Mouse (Mus musculus) midbrain, embryonic 16.5 days (tissue): ENCODE results near the gene Thap7. TPM values are rescaled to one million over a fixed set of nuclear protein-coding genes. Genes with fewer than 3 reads are reported as not detected.

Experiments
- ATAC-seq: fragments of 200-750 bp; cut with Nextera tagmentation; 2 replicates; pipeline ENCODE4 v1.8.0; 2017; ENCODE audit warnings: moderate TSS enrichment
- H3K27ac ChIP-seq: fragments of 300-500 bp; sonication (generic); 2 replicates; pipeline ENCODE4 v1.5.1; 2014; ENCODE audit warnings: mild to moderate bottlenecking, low read length, mixed read lengths
- H3K27me3 ChIP-seq: fragments of 300-500 bp; sonication (generic); 2 replicates; pipeline ENCODE4 v1.6.1; 2014; ENCODE audit warnings: low read depth, low read length, mixed read lengths; ENCODE audit not compliant: control insufficient read depth, insufficient read depth
- H3K36me3 ChIP-seq: fragments of 300-500 bp; sonication (generic); 2 replicates; pipeline ENCODE4 v1.6.1; 2014; ENCODE audit warnings: mild to moderate bottlenecking, low read length, moderate library complexity, mixed read lengths; ENCODE audit not compliant: control insufficient read depth, insufficient read depth
- H3K4me1 ChIP-seq: fragments of 300-500 bp; sonication (generic); 2 replicates; pipeline ENCODE4 v1.6.1; 2014; ENCODE audit warnings: mild to moderate bottlenecking, low read length, mixed read lengths; ENCODE audit not compliant: control insufficient read depth, insufficient read depth
- H3K4me2 ChIP-seq: fragments of 300-500 bp; sonication (generic); 2 replicates; pipeline ENCODE4 v1.6.1; 2014; ENCODE audit warnings: mild to moderate bottlenecking, low read length, mixed read lengths
- H3K4me3 ChIP-seq: fragments of 300-500 bp; sonication (generic); 2 replicates; pipeline ENCODE4 v1.5.1; 2014; ENCODE audit warnings: low read depth, mild to moderate bottlenecking, low read length, moderate library complexity, mixed read lengths
- H3K9ac ChIP-seq: fragments of 300-500 bp; sonication (generic); 2 replicates; pipeline ENCODE4 v1.6.1; 2014; ENCODE audit warnings: low read depth, low read length, mixed read lengths
- H3K9me3 ChIP-seq: fragments of 300-500 bp; sonication (generic); replicated peaks from 2 replicates; pipeline ENCODE4 v1.6.1; 2014; ENCODE audit warnings: mild to moderate bottlenecking, low read length, mixed read lengths; ENCODE audit not compliant: control insufficient read depth, poor library complexity, severe bottlenecking
- WGBS: fragments of 180-500 bp; shearing (Covaris S2); extraction: QIAGEN DNeasy Blood & Tissue Kit; methylation state at CpG from one replicate; pipeline ENCODE4 v1.1.7; 2014; 5-methylcytosine and 5-hydroxymethylcytosine counted together
- polyA plus RNA-seq: library from polyadenylated mRNA; unstranded; fragments of >200 nt; fragmentation: Nextera tagmentation; extraction: Ambion mirVana; gene quantifications from 2 replicates; pipeline ENCODE4 v1.2.1, GENCODE M21; 2015

Gene Thap7
- polyA plus RNA-seq, 1 experiment from 2014 or later = 62.7 TPM

DNA sequence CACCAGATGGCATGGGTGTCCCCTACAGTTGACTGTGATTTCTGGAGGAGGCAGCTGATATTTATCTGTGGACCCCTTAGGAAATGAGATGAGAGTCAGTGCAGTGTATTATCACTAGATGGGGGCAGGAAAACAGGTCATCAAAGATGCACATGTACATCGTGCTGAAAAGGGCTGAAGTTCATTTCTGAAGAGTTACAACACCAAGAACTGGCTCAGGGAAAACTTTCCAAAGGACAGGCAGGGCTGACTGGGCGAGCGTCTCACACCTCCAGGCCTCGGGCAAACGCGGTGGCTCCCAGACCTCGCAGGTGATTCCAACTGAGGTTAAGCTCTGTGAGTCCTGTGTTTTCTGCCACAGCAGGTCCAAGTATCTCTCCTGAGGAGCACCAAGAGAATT, 21.9 kb upstream of the Thap7 start:
- no peaks in the 10 kb centered on the region for H3K9me3 ChIP-seq
- no peak overlapping the region for H3K4me2 ChIP-seq
- WGBS = 92% methylated on average over 7 of the region's 7 CpGs
- H3K27me3 ChIP-seq = no peaks in the 10 kb centered on the region
- no peak overlapping the region for H3K27ac ChIP-seq
- H3K9ac ChIP-seq = no peak overlapping the region
- peaks cover 7% of the 10 kb centered on the region; the same call in 1 of the 2 replicates for H3K4me1 ChIP-seq
- ATAC-seq = no peak
- no peak overlapping the region for H3K4me3 ChIP-seq
- H3K36me3 ChIP-seq = no peaks in the 10 kb centered on the region

- Histone ChIP-seq H3K27me3 (no peaks in the 10 kb centered on the region), H3K36me3 (no peaks in the 10 kb centered on the region), H3K27ac (no peak overlapping the region), H3K4me1 (no peaks in the 10 kb centered on the region), H3K9ac (no peak overlapping the region), H3K4me3 (no peak overlapping the region), H3K9me3 (no peaks in the 10 kb centered on the region), H3K4me2 (no peak overlapping the region)
- ATAC-seq = no peak
- 85% methylated on average over 2 of the region's 2 CpGs for WGBS
These were observed 11.7 kb upstream of the Thap7 start for GRCm38 (mm10) chr16:17542632-17543031.

- Histone ChIP-seq H3K4me3 (no peak overlapping the region), H3K9me3 (no peaks in the 10 kb centered on the region), H3K27ac (no peak overlapping the region), H3K36me3 (no peaks in the 10 kb centered on the region), H3K4me1 (peaks cover 4% of the 10 kb centered on the region), H3K27me3 (no peaks in the 10 kb centered on the region), H3K9ac (no peak overlapping the region), H3K4me2 (no peak overlapping the region)
- no peak for ATAC-seq
- 94% methylated on average over 3 of the region's 3 CpGs for WGBS
These were observed 5.6 kb upstream of the Thap7 start for GRCm38 (mm10) chr16:17536584-17536983.

- Histone ChIP-seq H3K4me2 (no peak overlapping the region), H3K4me1 (peaks cover 14% of the 10 kb centered on the region), H3K27ac (no peak overlapping the region), H3K36me3 (peaks cover 6% of the 10 kb centered on the region), H3K4me3 (no peak overlapping the region), H3K9me3 (no peaks in the 10 kb centered on the region), H3K27me3 (no peaks in the 10 kb centered on the region), H3K9ac (no peak overlapping the region)
- 73% methylated on average over 14 of the region's 14 CpGs for WGBS
- no peak for ATAC-seq
These were observed 1.9 kb upstream of the Thap7 start for GRCm38 (mm10) chr16:17532676-17533329.

GRCm38 (mm10) chr16:17532271-17532670, 1.3 kb upstream of the Thap7 start:
- H3K9ac ChIP-seq = no peak overlapping the region
- no peak overlapping the region for H3K27ac ChIP-seq
- H3K4me1 ChIP-seq = peaks cover 14% of the 10 kb centered on the region
- H3K4me3 ChIP-seq = no peak overlapping the region
- peaks cover 11% of the 10 kb centered on the region for H3K36me3 ChIP-seq
- H3K4me2 ChIP-seq = no peak overlapping the region
- H3K27me3 ChIP-seq = no peaks in the 10 kb centered on the region
- ATAC-seq = no peak
- H3K9me3 ChIP-seq = no peaks in the 10 kb centered on the region
- 61% methylated on average over 4 of the region's 4 CpGs for WGBS

GRCm38 (mm10) chr16:17529981-17530586, 852 bp downstream of the Thap7 start:
- 15% methylated on average over 17 of the region's 17 CpGs for WGBS
- peak; percentile 16; the same call in 1 of the 2 replicates for ATAC-seq
- H3K4me2 ChIP-seq = peak overlapping the region; percentile 96

GRCm38 (mm10) chr16:17528276-17528675, 2.7 kb downstream of the Thap7 start:
- peaks cover 40% of the 10 kb centered on the region for H3K36me3 ChIP-seq
- H3K9me3 ChIP-seq = no peaks in the 10 kb centered on the region
- no peak overlapping the region for H3K9ac ChIP-seq
- no peak overlapping the region for H3K27ac ChIP-seq
- ATAC-seq = no peak
- WGBS = 85% methylated on average over 13 of the region's 13 CpGs
- peaks cover 14% of the 10 kb centered on the region for H3K4me1 ChIP-seq
- H3K4me3 ChIP-seq = no peak overlapping the region
- no peaks in the 10 kb centered on the region for H3K27me3 ChIP-seq
- no peak overlapping the region for H3K4me2 ChIP-seq

More at GRCm38 (mm10) chr16:17529981-17530586, 852 bp downstream of the Thap7 start:
- H3K9me3 ChIP-seq = no peaks in the 10 kb centered on the region
- peak overlapping the region; percentile 91 for H3K9ac ChIP-seq
- H3K4me3 ChIP-seq = peak overlapping the region; percentile 76
- H3K36me3 ChIP-seq = peaks cover 26% of the 10 kb centered on the region
- H3K27ac ChIP-seq = peak overlapping the region; percentile 98
- peaks cover 14% of the 10 kb centered on the region for H3K4me1 ChIP-seq
- H3K27me3 ChIP-seq = no peaks in the 10 kb centered on the region

- Histone ChIP-seq H3K27me3 (no peaks in the 10 kb centered on the region), H3K4me2 (no peak overlapping the region), H3K27ac (no peak overlapping the region), H3K4me3 (no peak overlapping the region), H3K9me3 (no peaks in the 10 kb centered on the region), H3K9ac (no peak overlapping the region), H3K4me1 (peaks cover 14% of the 10 kb centered on the region), H3K36me3 (peaks cover 46% of the 10 kb centered on the region)
- ATAC-seq = no peak
These were observed 3.3 kb downstream of the Thap7 start for GRCm38 (mm10) chr16:17527606-17528005.

DNA sequence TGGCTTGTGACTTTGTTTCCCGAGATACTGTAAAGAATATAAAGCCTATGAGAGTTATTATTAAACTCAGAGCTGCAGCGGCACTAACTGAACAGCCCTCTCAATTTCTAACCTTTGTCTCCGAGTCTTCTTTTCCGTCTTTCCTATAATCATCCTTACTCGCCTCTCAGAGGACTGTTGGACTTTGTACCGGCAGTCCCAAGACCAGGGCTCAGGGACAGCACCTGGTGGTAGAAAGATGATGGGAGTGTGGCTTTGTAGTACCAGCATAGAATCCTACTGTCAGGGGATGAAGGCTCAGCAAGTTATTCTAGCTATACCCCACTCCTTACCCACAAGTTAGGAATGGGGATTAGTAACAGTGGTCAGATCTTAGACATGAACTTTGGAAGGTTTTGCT, 4.7 kb downstream of the Thap7 start:
- H3K4me1 ChIP-seq = peaks cover 8% of the 10 kb centered on the region
- H3K4me3 ChIP-seq = no peak overlapping the region
- no peak overlapping the region for H3K9ac ChIP-seq
- no peak for ATAC-seq
- whole genome bisulfite sequencing = 91% methylated on average over 6 of the region's 6 CpGs
- H3K4me2 ChIP-seq = no peak overlapping the region
- H3K27ac ChIP-seq = no peak overlapping the region
- no peaks in the 10 kb centered on the region for H3K9me3 ChIP-seq
- H3K36me3 ChIP-seq = peaks cover 60% of the 10 kb centered on the region
- H3K27me3 ChIP-seq = no peaks in the 10 kb centered on the region
